Mouse (Mus musculus) NIH3T3 (cell line): ENCODE results near the gene Dmp1.

Source experiments
- DNase-seq: peaks from one replicate; pipeline ENCODE4 v3.0.0-alpha.2; 2012; ENCODE audit warnings: low read depth

The Dmp1 gene

DNA sequence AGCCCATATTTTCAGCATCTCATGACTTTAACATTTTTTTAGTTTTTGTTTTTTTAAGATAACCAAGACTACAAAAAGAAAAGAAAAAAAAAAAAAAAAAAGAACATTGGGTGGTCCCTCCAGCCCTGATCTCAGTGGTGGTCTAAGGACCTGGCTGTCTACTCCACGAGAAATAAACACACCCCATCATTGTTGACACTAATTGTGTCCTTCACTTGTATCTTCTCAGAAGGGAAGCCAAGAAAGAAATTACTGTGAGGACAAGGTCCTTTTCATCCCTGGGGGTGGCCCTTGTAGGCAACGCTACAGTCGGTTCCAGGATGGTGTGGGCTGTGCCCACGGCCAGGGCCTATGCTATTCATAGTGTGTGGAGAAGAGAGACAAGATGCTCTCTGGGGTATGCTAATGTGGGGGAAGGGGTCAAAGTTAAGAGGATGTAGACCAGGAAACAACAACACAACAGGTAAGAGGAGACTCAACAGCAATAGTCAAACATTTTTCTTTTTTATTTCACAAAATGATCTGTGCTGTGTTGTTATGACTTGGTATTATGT, 59.6 kb downstream of the Dmp1 start:
- DNase-seq, result no peak

- DNase-seq, result no peak
Measured at GRCm38 (mm10) chr5:104263014-104263776, 60.8 kb downstream of the Dmp1 start.
